Mouse (Mus musculus): ENCODE measurements around the gene Relb. TPM values are rescaled to one million over a fixed set of nuclear protein-coding genes. Genes with fewer than 3 reads are reported as not detected.

The Relb gene
- 12.3 TPM for polyA plus RNA-seq (2014; fragmentation: Illumina TruSeq; extraction: RNeasy Lipid Tissue Mini Kit (QIAGEN cat#74804); ENCODE audit: low read depth, low replicate concordance)

DNA sequence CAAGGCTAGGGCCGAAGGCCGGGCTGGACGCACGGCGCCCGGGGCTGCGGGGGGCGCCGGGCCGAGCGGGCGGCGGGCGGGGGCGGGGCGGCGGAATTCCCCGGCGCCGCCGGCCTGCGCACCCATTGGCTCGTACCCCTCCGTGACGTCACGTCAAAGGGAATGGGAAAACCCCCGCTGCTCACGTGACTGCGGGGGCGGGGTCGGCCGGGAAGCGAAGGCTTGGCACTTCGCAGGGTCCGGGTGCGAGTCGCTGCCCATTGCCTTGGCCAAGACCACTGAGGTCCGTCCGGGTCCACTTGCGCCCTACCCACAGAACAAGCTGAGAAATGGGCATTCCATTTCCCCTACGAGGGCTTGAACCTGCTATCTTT, at the start of gene Relb:
Gene Relb, minus strand, starts transcription at position 78 of the 374 bp plus-strand sequence.

GRCm38 (mm10) chr7:19677872-19678271, 48.6 kb upstream of the Relb start, which contains the start of gene Apoc2:
Gene Apoc2, minus strand, starts transcription at chr7:19677941.

GRCm38 (mm10) chr7:19664955-19665841, 36.0 kb upstream of the Relb start, which contains the start of gene Clptm1:
Gene Clptm1, minus strand, starts transcription at chr7:19665033.

DNA sequence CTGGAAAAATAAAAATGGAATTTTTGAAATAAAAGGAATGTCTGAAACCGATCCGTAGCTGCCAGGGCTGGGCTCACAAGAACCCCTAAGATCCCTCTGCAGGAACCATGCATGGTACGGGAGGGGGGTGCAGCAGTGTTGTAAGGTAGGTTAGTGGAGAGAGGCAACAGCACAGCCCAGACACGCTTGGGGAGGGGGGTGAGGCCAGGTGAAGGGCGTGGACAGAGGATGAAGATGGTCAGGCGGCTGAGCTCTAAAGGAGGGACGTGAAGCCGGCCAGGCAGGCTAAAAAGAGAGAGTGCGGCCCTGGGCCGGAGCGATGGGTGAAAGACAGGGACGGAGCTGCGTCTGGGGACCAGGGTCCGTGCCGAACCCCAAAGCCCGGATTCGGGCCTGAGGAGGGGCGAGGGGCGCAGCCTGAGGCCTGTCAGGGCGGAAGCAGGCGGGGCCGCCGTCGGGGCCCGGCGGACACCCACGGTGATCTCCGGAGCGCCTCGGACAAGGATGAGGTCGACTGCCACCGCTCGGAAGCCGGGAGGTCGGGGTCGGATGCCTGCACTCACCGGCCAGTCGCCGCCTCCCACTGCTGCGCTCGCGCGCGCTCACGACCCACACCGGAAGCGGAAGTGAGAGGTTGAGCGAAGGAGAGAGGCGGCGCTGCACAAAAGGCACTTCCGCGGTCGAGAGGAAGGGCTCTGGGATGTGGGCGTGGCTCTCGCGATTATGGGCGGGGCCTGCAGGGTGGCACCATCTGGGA, 25.2 kb downstream of the Relb start, which contains the start of gene Clasrp:
Gene Clasrp, minus strand, starts transcription at position 638 of the 757 bp plus-strand sequence.

GRCm38 (mm10) chr7:19577141-19577852, 51.9 kb downstream of the Relb start, which contains the start of the genes Zfp296 and Gemin7:
Gene Zfp296, plus strand, starts transcription at chr7:19577287.
Gene Gemin7, minus strand, starts transcription at chr7:19577595.

GRCm38 (mm10) chr7:19562643-19563410, 66.4 kb downstream of the Relb start, which contains the start of gene Ppp1r37:
Gene Ppp1r37, minus strand, starts transcription at chr7:19563076.

Other genes with a start within 250 kb of the Relb start
- 18.9 TPM for gene Ercc2, start 247.4 kb downstream of the Relb start, polyA plus RNA-seq (2014; fragmentation: Illumina TruSeq; extraction: RNeasy Lipid Tissue Mini Kit (QIAGEN cat#74804); ENCODE audit: low read depth, low replicate concordance)
- gene Klc3, start 225.3 kb downstream of the Relb start, polyA plus RNA-seq (2014; fragmentation: Illumina TruSeq; extraction: RNeasy Lipid Tissue Mini Kit (QIAGEN cat#74804); ENCODE audit: low read depth, low replicate concordance): 21.0 TPM
- 2.2 TPM for gene Ckm, start 224.7 kb downstream of the Relb start, polyA plus RNA-seq (2014; fragmentation: Illumina TruSeq; extraction: RNeasy Lipid Tissue Mini Kit (QIAGEN cat#74804); ENCODE audit: low read depth, low replicate concordance)
- 15.0 TPM for gene Mark4, start 170.6 kb downstream of the Relb start, polyA plus RNA-seq (2014; fragmentation: Illumina TruSeq; extraction: RNeasy Lipid Tissue Mini Kit (QIAGEN cat#74804); ENCODE audit: low read depth, low replicate concordance)
- gene Exoc3l2, start 166.1 kb downstream of the Relb start, polyA plus RNA-seq (2014; fragmentation: Illumina TruSeq; extraction: RNeasy Lipid Tissue Mini Kit (QIAGEN cat#74804); ENCODE audit: low read depth, low replicate concordance): 4.9 TPM
- gene Bloc1s3, start 121.1 kb downstream of the Relb start, polyA plus RNA-seq (2014; fragmentation: Illumina TruSeq; extraction: RNeasy Lipid Tissue Mini Kit (QIAGEN cat#74804); ENCODE audit: low read depth, low replicate concordance): 5.4 TPM
- 93.3 TPM for gene Trappc6a, start 121.0 kb downstream of the Relb start, polyA plus RNA-seq (2014; fragmentation: Illumina TruSeq; extraction: RNeasy Lipid Tissue Mini Kit (QIAGEN cat#74804); ENCODE audit: low read depth, low replicate concordance)
- gene Nkpd1, start 111.6 kb downstream of the Relb start, polyA plus RNA-seq (2014; fragmentation: Illumina TruSeq; extraction: RNeasy Lipid Tissue Mini Kit (QIAGEN cat#74804); ENCODE audit: low read depth, low replicate concordance): 0.21 TPM
- 83.9 TPM for gene Ppp1r37, start 66.4 kb downstream of the Relb start, polyA plus RNA-seq (2014; fragmentation: Illumina TruSeq; extraction: RNeasy Lipid Tissue Mini Kit (QIAGEN cat#74804); ENCODE audit: low read depth, low replicate concordance)
- gene Zfp296, start 52.2 kb downstream of the Relb start, polyA plus RNA-seq (2014; fragmentation: Illumina TruSeq; extraction: RNeasy Lipid Tissue Mini Kit (QIAGEN cat#74804); ENCODE audit: low read depth, low replicate concordance): 1.5 TPM
- 42.4 TPM for gene Gemin7, start 51.8 kb downstream of the Relb start, polyA plus RNA-seq (2014; fragmentation: Illumina TruSeq; extraction: RNeasy Lipid Tissue Mini Kit (QIAGEN cat#74804); ENCODE audit: low read depth, low replicate concordance)
- gene Clasrp, start 25.0 kb downstream of the Relb start, polyA plus RNA-seq (2014; fragmentation: Illumina TruSeq; extraction: RNeasy Lipid Tissue Mini Kit (QIAGEN cat#74804); ENCODE audit: low read depth, low replicate concordance): 40.3 TPM
- 73.8 TPM for gene Clptm1, start 35.6 kb upstream of the Relb start, polyA plus RNA-seq (2014; fragmentation: Illumina TruSeq; extraction: RNeasy Lipid Tissue Mini Kit (QIAGEN cat#74804); ENCODE audit: low read depth, low replicate concordance)
- gene Apoc2, start 48.5 kb upstream of the Relb start, polyA plus RNA-seq (2014; fragmentation: Illumina TruSeq; extraction: RNeasy Lipid Tissue Mini Kit (QIAGEN cat#74804); ENCODE audit: low read depth, low replicate concordance): 2.8 TPM
- not detected for gene Gm44805, start 52.0 kb upstream of the Relb start, polyA plus RNA-seq (2014; fragmentation: Illumina TruSeq; extraction: RNeasy Lipid Tissue Mini Kit (QIAGEN cat#74804); ENCODE audit: low read depth, low replicate concordance)
- gene Apoc4, start 52.0 kb upstream of the Relb start, polyA plus RNA-seq (2014; fragmentation: Illumina TruSeq; extraction: RNeasy Lipid Tissue Mini Kit (QIAGEN cat#74804); ENCODE audit: low read depth, low replicate concordance): 4.9 TPM
- gene Apoc1, start 63.2 kb upstream of the Relb start, polyA plus RNA-seq (2014; fragmentation: Illumina TruSeq; extraction: RNeasy Lipid Tissue Mini Kit (QIAGEN cat#74804); ENCODE audit: low read depth, low replicate concordance): 298 TPM
- gene Apoe, start 69.8 kb upstream of the Relb start, polyA plus RNA-seq (2014; fragmentation: Illumina TruSeq; extraction: RNeasy Lipid Tissue Mini Kit (QIAGEN cat#74804); ENCODE audit: low read depth, low replicate concordance): 3,823 TPM
- gene Tomm40, start 86.0 kb upstream of the Relb start, polyA plus RNA-seq (2014; fragmentation: Illumina TruSeq; extraction: RNeasy Lipid Tissue Mini Kit (QIAGEN cat#74804); ENCODE audit: low read depth, low replicate concordance): 50.1 TPM
- gene Nectin2, start 121.0 kb upstream of the Relb start, polyA plus RNA-seq (2014; fragmentation: Illumina TruSeq; extraction: RNeasy Lipid Tissue Mini Kit (QIAGEN cat#74804); ENCODE audit: low read depth, low replicate concordance): 27.4 TPM
- gene Bcam, start 141.6 kb upstream of the Relb start, polyA plus RNA-seq (2014; fragmentation: Illumina TruSeq; extraction: RNeasy Lipid Tissue Mini Kit (QIAGEN cat#74804); ENCODE audit: low read depth, low replicate concordance): 75.8 TPM
- gene Cblc, start 167.4 kb upstream of the Relb start, polyA plus RNA-seq (2014; fragmentation: Illumina TruSeq; extraction: RNeasy Lipid Tissue Mini Kit (QIAGEN cat#74804); ENCODE audit: low read depth, low replicate concordance): 16.0 TPM
- gene Bcl3, start 193.3 kb upstream of the Relb start, polyA plus RNA-seq (2014; fragmentation: Illumina TruSeq; extraction: RNeasy Lipid Tissue Mini Kit (QIAGEN cat#74804); ENCODE audit: low read depth, low replicate concordance): 7.0 TPM
- gene Gm19345, start 222.6 kb upstream of the Relb start, polyA plus RNA-seq (2014; fragmentation: Illumina TruSeq; extraction: RNeasy Lipid Tissue Mini Kit (QIAGEN cat#74804); ENCODE audit: low read depth, low replicate concordance): not detected
- gene Ceacam16, start 231.9 kb upstream of the Relb start, polyA plus RNA-seq (2014; fragmentation: Illumina TruSeq; extraction: RNeasy Lipid Tissue Mini Kit (QIAGEN cat#74804); ENCODE audit: low read depth, low replicate concordance): not detected

All from adipose tissue, adult 10 weeks (tissue).